Mouse (Mus musculus) naive thymus-derived CD4-positive, alpha-beta T cell, adult 5 months (primary cell): ENCODE results near the gene Sin3b. TPM values are rescaled to one million over a fixed set of nuclear protein-coding genes. Genes with fewer than 3 reads are reported as not detected.

Experiments used
- polyA plus RNA-seq: library from polyadenylated mRNA; unstranded; fragments of 100-300 nt; shearing (Covaris generic); gene quantifications from one replicate; pipeline ENCODE4 v1.2.1, GENCODE M21; 2017

The Sin3b gene
- 201 TPM for polyA plus RNA-seq

DNA sequence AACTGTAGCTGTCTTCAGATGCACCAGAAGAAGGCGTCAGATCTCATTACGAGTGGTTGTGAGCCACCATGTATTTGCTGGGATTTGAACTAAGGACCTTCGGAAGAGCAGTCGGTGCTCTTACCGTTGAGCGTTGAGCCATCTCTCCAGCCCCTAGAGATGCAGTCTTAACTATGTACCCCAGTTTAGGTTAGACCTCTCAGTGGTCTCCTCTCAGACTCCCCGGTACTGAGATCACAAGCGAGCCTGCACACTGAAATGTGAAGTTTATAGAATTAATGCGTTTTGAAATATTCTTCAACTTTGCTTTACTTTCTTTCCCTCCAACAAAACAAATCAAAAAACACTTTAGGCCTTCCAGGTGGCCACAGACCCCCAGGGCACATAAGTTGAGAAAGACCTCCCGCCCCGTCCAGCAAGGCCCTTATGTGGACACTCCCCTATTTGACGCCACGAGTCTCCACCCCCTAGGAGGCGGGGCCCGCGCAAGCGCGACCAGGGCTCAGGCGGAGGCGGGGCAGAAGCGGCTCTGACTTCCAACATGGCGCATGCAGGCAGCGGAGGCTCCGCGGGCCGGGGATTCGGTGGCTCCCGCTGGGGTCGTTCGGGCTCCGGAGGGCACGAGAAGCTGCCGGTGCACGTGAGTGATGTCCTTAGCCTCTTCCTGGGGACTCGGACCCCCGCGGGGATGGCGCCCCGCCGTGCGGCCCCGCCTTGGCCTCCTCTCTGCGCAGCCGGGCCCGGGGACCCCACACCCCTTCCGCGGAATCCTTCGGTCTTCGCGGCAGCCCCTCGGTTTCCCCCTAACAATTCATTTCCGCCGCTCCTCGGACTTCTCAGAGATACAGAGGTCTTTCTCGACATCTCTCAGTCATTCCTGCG lies at the start of gene Sin3b:
TSS of gene Sin3b (plus strand) at position 517 of the 882 bp plus-strand sequence.

DNA sequence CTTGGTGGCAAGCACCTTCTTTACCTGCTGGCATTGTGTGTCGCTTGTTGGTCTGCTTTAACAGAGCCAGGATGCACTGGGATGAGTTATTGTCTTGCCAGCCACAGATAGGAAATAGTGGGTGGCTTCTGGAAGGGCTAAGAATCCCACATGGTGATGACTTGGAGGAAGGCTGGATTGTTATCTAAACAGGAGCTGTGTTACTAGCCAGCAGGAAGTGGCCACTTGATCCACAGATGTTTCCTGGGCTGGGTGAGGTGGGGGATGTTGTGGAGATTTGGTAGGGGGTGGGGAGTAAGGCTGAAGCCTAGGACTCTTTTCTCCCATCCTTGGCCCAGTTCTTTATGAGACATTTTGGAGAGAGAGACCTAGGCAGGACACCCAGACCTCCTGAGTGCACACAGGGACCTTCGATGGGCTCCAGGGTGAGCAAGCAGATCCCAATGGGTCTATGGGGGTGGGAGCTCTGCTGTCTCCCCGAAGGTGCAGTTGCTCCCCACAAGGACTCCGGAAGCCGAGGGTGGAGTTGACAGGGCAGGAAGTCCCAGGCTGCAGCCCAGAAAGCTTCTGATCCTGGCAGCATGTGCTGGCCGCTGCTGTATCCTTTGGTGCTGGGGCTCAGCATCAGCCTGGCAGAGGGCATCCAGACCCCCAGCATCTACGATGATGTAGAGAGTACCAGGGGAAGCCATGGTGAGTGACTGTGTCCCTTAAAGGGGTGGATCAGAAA lies 38.4 kb downstream of the Sin3b start, which contains the start of gene F2rl3:
TSS of gene F2rl3 (plus strand) at position 559 of the 730 bp plus-strand sequence.

Other genes starting within 250 kb of the Sin3b start
- 97.2 TPM for gene Cherp, start 248.1 kb upstream of the Sin3b start, polyA plus RNA-seq
- gene Slc35e1, start 230.7 kb upstream of the Sin3b start, polyA plus RNA-seq, result 101 TPM
- gene Med26, start 175.0 kb upstream of the Sin3b start, polyA plus RNA-seq, result 24.9 TPM
- 75.8 TPM for gene Smim7, start 152.2 kb upstream of the Sin3b start, polyA plus RNA-seq
- gene Tmem38a, start 151.2 kb upstream of the Sin3b start, polyA plus RNA-seq, result 2.9 TPM
- gene Nwd1, start 76.6 kb upstream of the Sin3b start, polyA plus RNA-seq, result 0.07 TPM
- 1.4 TPM for gene F2rl3, start 38.6 kb downstream of the Sin3b start, polyA plus RNA-seq